Mouse (Mus musculus) embryo, embryonic 9.5 days (tissue): ENCODE measurements around the gene Cd200.

Experiments
- DNase-seq: peaks from one replicate; pipeline ENCODE4 v3.0.0-alpha.2; 2017; ENCODE audit errors: extremely low spot score

The Cd200 gene

DNA sequence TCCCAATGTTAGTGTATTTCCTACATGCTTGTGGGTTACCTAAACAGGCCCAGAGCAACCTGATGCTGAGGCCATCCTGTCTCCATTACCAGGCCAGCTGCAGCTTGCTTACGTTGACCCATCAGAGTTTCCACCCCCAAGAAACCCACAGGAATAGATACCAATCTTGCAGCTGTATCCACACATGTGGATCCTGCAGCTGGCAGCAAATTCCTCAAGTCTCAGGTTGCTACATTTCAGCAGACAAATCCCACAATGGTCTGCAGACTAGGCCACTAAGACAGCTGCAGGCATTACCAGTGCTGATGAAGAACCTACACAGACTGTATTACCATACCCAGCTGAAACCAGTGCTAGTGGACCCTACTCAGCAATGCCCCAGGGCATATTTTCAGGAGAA is 72.4 kb downstream of the Cd200 start:
- DNase-seq = no peak

DNA sequence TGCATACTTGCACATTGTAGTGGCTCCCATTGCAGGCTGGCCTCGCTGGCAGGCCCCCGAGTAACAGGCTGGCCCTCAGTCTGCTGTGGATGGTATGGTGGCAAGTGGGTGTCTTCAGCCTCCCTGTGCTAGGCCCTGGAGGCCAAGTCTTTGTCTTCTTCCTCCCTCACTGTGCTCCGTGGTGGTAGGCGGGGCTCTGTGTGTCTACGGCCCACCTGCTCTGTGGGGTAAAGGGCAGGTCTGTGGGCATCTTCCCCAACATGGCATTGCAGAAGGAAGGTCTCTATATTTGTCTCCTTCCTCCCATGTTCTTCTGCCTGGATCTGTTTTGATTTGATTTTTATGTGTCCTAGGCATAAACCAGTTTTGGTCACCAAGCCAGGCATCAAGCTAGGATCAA is 74.0 kb downstream of the Cd200 start:
- no peak for DNase-seq

DNA sequence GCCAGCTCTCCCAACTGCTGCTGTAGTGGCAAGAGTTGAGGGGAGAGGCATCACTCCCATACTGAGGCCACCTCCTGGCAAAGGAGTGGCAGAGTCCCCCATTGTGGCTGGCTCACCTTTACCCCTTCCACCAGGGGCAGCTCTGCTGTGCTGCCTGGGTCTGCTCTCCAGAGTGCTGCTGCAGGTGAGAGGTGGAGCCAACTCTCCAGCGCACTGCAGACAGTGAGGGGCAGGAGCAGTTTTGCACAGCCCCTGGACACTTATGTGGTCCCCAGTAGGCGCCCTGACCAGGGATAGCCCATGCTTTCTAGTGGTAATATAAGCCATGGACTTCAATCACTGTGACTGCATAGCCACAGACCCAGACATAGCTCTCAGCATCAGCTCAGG is 74.5 kb downstream of the Cd200 start:
- DNase-seq = no peak

DNA sequence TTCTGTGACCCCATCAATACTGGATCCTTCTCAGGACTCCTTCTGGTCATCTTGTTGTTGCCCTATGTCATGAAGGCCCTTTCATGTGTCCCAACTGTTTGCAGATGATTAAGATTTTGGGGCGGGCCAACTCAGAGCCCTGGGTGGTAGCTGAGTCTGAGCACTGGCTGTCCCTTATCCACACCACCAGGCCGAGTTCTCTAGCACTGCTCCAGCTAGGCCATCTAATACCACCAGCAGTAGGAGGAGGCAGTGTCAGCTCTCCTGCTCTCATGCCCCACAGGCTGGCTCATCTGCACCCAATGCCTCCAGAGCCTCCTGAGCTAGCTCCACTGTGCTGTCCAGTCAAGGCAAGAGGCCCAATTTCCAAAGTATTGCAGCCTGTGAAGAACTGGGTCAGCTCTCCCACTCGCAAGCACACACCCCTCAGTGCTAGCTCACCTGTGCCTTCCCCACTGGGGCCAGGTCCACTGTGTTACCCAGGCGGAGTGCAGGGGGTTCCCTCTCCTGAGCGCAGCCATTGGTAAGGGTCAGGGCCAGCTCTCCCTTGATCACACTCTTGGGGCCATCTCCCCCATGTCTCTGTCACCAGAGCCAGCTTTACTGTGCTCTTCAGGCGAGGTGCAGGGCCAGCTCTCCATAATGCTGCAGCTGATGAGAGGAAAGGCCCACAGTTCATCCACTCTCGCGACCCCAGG is 75.0 kb downstream of the Cd200 start:
- no peak for DNase-seq

DNA sequence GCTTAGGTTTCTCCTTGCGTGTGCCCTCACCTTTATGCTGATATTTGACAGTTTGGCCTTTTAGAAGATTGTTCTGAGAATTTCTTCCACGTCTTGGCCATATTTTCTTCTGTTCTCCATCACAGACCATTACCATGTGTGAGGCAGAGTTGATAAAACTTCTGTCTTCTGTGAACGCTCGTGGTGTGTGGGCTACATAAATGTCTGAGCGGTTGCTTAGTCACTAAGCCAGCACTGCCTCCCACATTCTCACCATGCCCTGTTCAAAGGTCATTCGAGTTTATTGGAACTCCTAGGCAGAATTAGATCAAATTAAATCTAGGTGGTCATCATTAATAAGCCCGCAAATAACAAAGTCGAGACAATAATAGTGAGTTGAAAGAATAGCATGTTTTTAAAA is 76.3 kb downstream of the Cd200 start:
- DNase-seq = no peak
